Mouse (Mus musculus) lung, embryonic 14.5 days (tissue): ENCODE measurements at regions not wholly inside any gene's neighbourhood (a gene's known extent, or its start where the extent isn't known, plus 50 kb on each side); places are given as distances from the start of the nearest gene placed in this dataset.
"Not testable (repeated sequence)": the region's sequence is repeated elsewhere in the genome, so short reads cannot be mapped to it uniquely, and the experiment has no call there.

Experiments
- ATAC-seq: fragments of 200-750 bp; cut with Nextera tagmentation; 2 replicates; pipeline ENCODE4 v1.8.0; 2017; ENCODE audit warnings: mild to moderate bottlenecking, moderate TSS enrichment, moderate library complexity; ENCODE audit not compliant: insufficient read depth
- DNase-seq: peaks from one replicate; pipeline ENCODE4 v3.0.0-alpha.2; 2015
- H3K27ac ChIP-seq: fragments of 300-500 bp; sonication (generic); 2 replicates; pipeline ENCODE4 v1.5.1; 2014; ENCODE audit warnings: low read depth, mild to moderate bottlenecking, moderate library complexity
- H3K27me3 ChIP-seq: fragments of 300-500 bp; sonication (generic); 2 replicates; pipeline ENCODE4 v1.6.1; 2014; ENCODE audit warnings: low read length, control low read depth; ENCODE audit not compliant: insufficient read depth
- H3K36me3 ChIP-seq: fragments of 300-500 bp; sonication (generic); 2 replicates; pipeline ENCODE4 v1.6.1; 2014; ENCODE audit warnings: control low read depth; ENCODE audit not compliant: insufficient read depth
- H3K4me1 ChIP-seq: fragments of 300-500 bp; sonication (generic); 2 replicates; pipeline ENCODE4 v1.6.1; 2014; ENCODE audit warnings: antibody characterized with exemption, control low read depth; ENCODE audit not compliant: insufficient read depth
- H3K4me2 ChIP-seq: fragments of 300-500 bp; sonication (generic); 2 replicates; pipeline ENCODE4 v1.6.1; 2014; ENCODE audit warnings: mild to moderate bottlenecking
- H3K4me3 ChIP-seq: fragments of 300-500 bp; sonication (generic); 2 replicates; pipeline ENCODE4 v1.5.1; 2014; ENCODE audit warnings: low read depth, low read length
- H3K9ac ChIP-seq: fragments of 300-500 bp; sonication (generic); 2 replicates; pipeline ENCODE4 v1.6.1; 2014
- H3K9me3 ChIP-seq: fragments of 300-500 bp; sonication (generic); 2 replicates; pipeline ENCODE4 v1.6.1; 2016; ENCODE audit warnings: low read depth, low read length, control low read depth
- CTCF ChIP-seq: IDR thresholded peaks from 2 replicates; pipeline ENCODE4 v1.5.1; 2016; ENCODE audit warnings: antibody characterized with exemption, low read depth
- WGBS: fragments of 180-500 bp; shearing (Covaris S2); extraction: QIAGEN DNeasy Blood & Tissue Kit; methylation state at CpG from one replicate; pipeline ENCODE4 v1.1.7; 2014; 5-methylcytosine and 5-hydroxymethylcytosine counted together

GRCm38 (mm10) chr5:148753457-148753856 lies 175.7 kb downstream of the Katnal1 start:
- Histone ChIP-seq H3K4me3 (no peak overlapping the region), H3K27me3 (no peaks in the 10 kb centered on the region), H3K4me2 (no peak overlapping the region), H3K27ac (no peak overlapping the region), H3K9me3 (no peaks in the 10 kb centered on the region), H3K36me3 (no peaks in the 10 kb centered on the region), H3K9ac (no peak overlapping the region), H3K4me1 (peaks cover 8% of the 10 kb centered on the region)
- no peak for TF ChIP-seq CTCF
- no peak for DNase-seq
- ATAC-seq = no peak
- WGBS = 72% methylated on average over 4 of the region's 4 CpGs

DNA sequence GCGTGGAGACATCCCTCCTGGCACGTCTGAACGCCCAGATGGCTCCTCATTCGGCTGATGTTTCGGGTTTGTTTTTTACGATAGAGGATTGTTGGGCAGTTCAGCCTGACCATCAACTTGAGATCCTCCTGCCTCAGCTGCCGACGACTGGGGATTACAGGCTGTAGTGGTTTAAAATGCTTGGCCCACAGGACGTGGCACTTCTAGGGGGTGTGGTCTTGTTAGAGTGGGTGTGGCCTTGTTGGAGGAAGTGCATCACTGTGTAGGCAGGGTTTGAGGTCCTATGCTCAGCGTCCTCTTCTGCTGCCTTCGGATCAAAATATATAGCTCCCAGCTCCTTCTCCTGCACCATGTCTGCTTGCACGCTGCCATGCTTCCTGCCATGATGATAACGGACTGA lies 177.1 kb downstream of the Katnal1 start:
- Histone ChIP-seq H3K27ac (no peak overlapping the region), H3K4me2 (no peak overlapping the region)
- WGBS = 91% methylated on average over 13 of the region's 13 CpGs

DNA sequence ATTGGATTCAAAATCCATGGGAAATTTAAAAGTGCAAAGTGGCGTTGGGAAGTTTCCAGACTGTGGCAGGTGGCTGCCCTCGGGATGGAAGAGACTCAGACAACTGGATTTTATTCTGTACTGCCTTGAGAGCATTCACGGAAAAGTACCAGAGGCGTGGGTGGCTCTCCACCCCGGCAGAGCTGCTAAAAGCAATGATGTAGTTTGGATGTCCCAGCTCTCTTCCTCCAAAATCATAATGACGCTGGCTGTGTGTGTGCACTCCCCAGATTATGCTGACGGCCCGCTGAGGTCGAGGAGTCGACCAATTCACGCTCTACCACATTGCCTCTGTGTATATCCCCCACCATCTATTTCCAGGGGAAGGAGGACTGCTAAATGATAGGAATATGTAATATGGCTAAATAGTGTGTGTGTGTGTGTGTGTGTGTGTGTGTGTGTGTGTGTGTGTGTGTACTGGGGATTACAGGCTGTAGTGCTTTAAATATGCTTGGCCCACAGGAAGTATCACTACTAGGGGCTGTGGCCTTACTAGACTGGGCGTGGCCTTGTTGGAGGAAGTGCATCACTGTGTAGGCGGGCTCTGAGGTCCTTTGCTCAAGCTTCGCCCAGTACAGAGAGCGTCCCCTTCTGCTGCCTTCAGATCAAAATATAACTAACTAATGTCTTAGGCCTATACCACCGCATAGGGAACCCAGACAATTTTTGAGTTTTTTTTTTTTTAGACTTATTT lies 179.0 kb downstream of the Katnal1 start:
- DNase-seq = no peak
- Histone ChIP-seq H3K4me2 (no peak overlapping the region), H3K4me1 (peaks cover 6% of the 10 kb centered on the region), H3K4me3 (no peak overlapping the region), H3K9ac (no peak overlapping the region), H3K27ac (no peak overlapping the region), H3K9me3 (no peaks in the 10 kb centered on the region), H3K36me3 (no peaks in the 10 kb centered on the region), H3K27me3 (no peaks in the 10 kb centered on the region)
- no peak for ATAC-seq
- 83% methylated on average over 16 of the region's 16 CpGs for WGBS
- no peak for TF ChIP-seq CTCF

More for the DNA sequence above, 177.1 kb downstream of the Katnal1 start:
- DNase-seq = no peak
- H3K4me1 ChIP-seq = peaks cover 8% of the 10 kb centered on the region
- H3K27me3 ChIP-seq = no peaks in the 10 kb centered on the region
- no peaks in the 10 kb centered on the region for H3K9me3 ChIP-seq
- no peaks in the 10 kb centered on the region for H3K36me3 ChIP-seq
- no peak overlapping the region for H3K9ac ChIP-seq
- ATAC-seq = no peak
- no peak overlapping the region for H3K4me3 ChIP-seq
- no peak for TF ChIP-seq CTCF

GRCm38 (mm10) chr5:148747972-148748764 lies 181.0 kb downstream of the Katnal1 start:
- TF ChIP-seq CTCF = no peak
- no peaks in the 10 kb centered on the region for H3K27me3 ChIP-seq
- H3K4me3 ChIP-seq = no peak overlapping the region

DNA sequence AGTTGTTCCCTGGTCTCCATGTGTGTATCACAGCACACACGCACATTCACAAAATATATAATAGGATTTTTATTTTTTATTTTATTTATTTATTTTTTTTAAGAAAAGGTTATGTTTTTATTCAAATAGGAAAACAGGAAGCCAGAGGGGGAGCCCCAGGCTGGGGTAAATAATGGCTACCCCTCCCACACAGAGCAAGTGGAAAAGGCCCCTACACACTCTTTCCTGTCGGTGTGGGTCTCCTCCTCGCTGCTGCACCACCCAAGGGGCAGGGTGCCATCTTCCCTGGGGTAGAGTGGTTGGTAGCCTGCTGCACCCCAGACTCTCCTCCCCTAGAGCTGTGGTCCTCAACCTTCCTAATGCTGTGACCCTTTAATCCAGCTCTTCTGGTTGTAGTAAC lies 181.6 kb downstream of the Katnal1 start:
- WGBS = 90% methylated on average over 3 of the region's 3 CpGs
- Histone ChIP-seq H3K4me2 (no peak overlapping the region), H3K4me1 (no peaks in the 10 kb centered on the region), H3K27ac (no peak overlapping the region), H3K36me3 (no peaks in the 10 kb centered on the region), H3K4me3 (no peak overlapping the region), H3K27me3 (no peaks in the 10 kb centered on the region), H3K9me3 (no peaks in the 10 kb centered on the region), H3K9ac (no peak overlapping the region)
- no peak for TF ChIP-seq CTCF
- ATAC-seq (no peak), DNase-seq (no peak)

More at GRCm38 (mm10) chr5:148747972-148748764, 181.0 kb downstream of the Katnal1 start:
- Histone ChIP-seq H3K27ac (no peak overlapping the region), H3K4me2 (no peak overlapping the region), H3K9me3 (no peaks in the 10 kb centered on the region), H3K9ac (no peak overlapping the region), H3K36me3 (no peaks in the 10 kb centered on the region), H3K4me1 (no peaks in the 10 kb centered on the region)
- 84% methylated on average over 21 of the region's 21 CpGs for WGBS
- DNase-seq (no peak), ATAC-seq (no peak)

DNA sequence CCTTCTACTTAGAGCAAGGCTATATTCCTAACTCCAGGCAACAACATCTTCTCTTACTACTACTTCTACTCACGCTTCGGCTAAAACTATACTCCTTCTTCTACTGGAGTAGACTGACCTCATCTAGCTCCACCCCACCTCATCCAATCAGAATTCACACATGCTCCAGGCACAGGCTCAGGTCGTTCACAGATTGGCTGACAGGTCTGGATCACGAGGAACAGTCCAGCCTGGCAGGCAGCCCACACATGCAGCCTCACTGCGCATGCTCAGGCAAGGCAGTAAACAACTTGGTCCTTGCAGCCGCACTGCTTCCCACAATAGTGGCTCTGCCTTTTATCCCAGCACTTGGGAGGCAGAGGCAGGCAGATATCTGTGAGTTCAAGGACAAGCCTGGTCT lies 182.4 kb downstream of the Katnal1 start:
- not testable (repeated sequence) for DNase-seq, H3K9me3 ChIP-seq, H3K27me3 ChIP-seq, H3K9ac ChIP-seq, H3K4me3 ChIP-seq, ATAC-seq, H3K36me3 ChIP-seq, H3K27ac ChIP-seq, H3K4me2 ChIP-seq, H3K4me1 ChIP-seq
- WGBS = 55% methylated on average over 6 of the region's 6 CpGs

GRCm38 (mm10) chr5:148744676-148745391 lies 184.3 kb downstream of the Katnal1 start:
- Histone ChIP-seq H3K9ac (no peak overlapping the region), H3K9me3 (no peaks in the 10 kb centered on the region), H3K27ac (no peak overlapping the region), H3K4me3 (no peak overlapping the region), H3K36me3 (no peaks in the 10 kb centered on the region), H3K4me1 (peaks cover 9% of the 10 kb centered on the region), H3K27me3 (no peaks in the 10 kb centered on the region), H3K4me2 (no peak overlapping the region)
- TF ChIP-seq CTCF = no peak
- 78% methylated on average over 7 of the region's 7 CpGs for WGBS
- DNase-seq (no peak), ATAC-seq (no peak)
